In genomic region chr4:136867690-136868345, GRCm38 (mm10) we compare ENCODE assay signal across 11 mouse cellular contexts. TPM values are rescaled to one million over a fixed set of nuclear protein-coding genes. Genes with fewer than 3 reads are reported as not detected.
DNase-seq lines count a peak whose midpoint lies in the region; ATAC-seq lines count a peak whose summit lies in the region.
"Had no signal": no experiment of that assay in that cellular context is flagged by ENCODE, and none has a peak within 500 bp of the region (broad histone marks: within the 10 kb centered on the region; RNA-seq: fewer than 3 reads in every experiment).

No protein-coding gene starts in this region.

- H3K27me3 ChIP-seq in midbrain, embryonic 10.5 days (ENCODE audit: low read depth, poor library complexity, severe bottlenecking), result peaks cover 14% of the 10 kb centered on the region; the same call in 1 of the 2 replicates
- H3K27me3 ChIP-seq in midbrain, embryonic 11.5 days (ENCODE audit: control insufficient read depth, insufficient read depth, low read length), result no peaks in the 10 kb centered on the region
- no peaks in the 10 kb centered on the region for H3K27me3 ChIP-seq in hindbrain, embryonic 16.5 days (replicated peaks; ENCODE audit: control insufficient read depth, insufficient read depth, low read length)
- no peaks in the 10 kb centered on the region for H3K27me3 ChIP-seq in stomach, embryonic 14.5 days (ENCODE audit: control insufficient read depth, insufficient read depth, low read length)
- H3K27me3 ChIP-seq in heart, embryonic 12.5 days (replicated peaks), result peaks cover 83% of the 10 kb centered on the region

- no peak overlapping the region for H3K4me3 ChIP-seq in midbrain, embryonic 10.5 days
- no peak overlapping the region for H3K4me3 ChIP-seq in midbrain, embryonic 11.5 days (ENCODE audit: low read depth, low read length)
- no peak overlapping the region for H3K4me3 ChIP-seq in hindbrain, embryonic 16.5 days (ENCODE audit: low read length)
- no peak overlapping the region for H3K4me3 ChIP-seq in stomach, embryonic 14.5 days (ENCODE audit: low read depth, low read length)
- H3K4me3 ChIP-seq in heart, embryonic 12.5 days, result no peak overlapping the region

- H3K9me3 ChIP-seq in midbrain, embryonic 10.5 days (replicated peaks), result no peaks in the 10 kb centered on the region
- no peaks in the 10 kb centered on the region for H3K9me3 ChIP-seq in midbrain, embryonic 11.5 days (ENCODE audit: control insufficient read depth, low read length)
- no peaks in the 10 kb centered on the region for H3K9me3 ChIP-seq in hindbrain, embryonic 16.5 days (ENCODE audit: control insufficient read depth, low read length)
- H3K9me3 ChIP-seq in stomach, embryonic 14.5 days (ENCODE audit: control insufficient read depth, low read depth, low read length), result no peaks in the 10 kb centered on the region
- no peaks in the 10 kb centered on the region for H3K9me3 ChIP-seq in heart, embryonic 12.5 days (replicated peaks)

- no peak overlapping the region for H3K9ac ChIP-seq in midbrain, embryonic 11.5 days (ENCODE audit: low read length)
- H3K9ac ChIP-seq in hindbrain, embryonic 16.5 days (ENCODE audit: low read depth, low read length), result no peak overlapping the region
- H3K9ac ChIP-seq in stomach, embryonic 14.5 days (replicated peaks; ENCODE audit: low read depth, low read length), result no peak overlapping the region
- H3K9ac ChIP-seq in heart, embryonic 12.5 days, result no peak overlapping the region

- H3K36me3 ChIP-seq in midbrain, embryonic 10.5 days, result no peaks in the 10 kb centered on the region
- H3K36me3 ChIP-seq in midbrain, embryonic 11.5 days (ENCODE audit: control insufficient read depth, insufficient read depth, low read length), result no peaks in the 10 kb centered on the region
- H3K36me3 ChIP-seq in hindbrain, embryonic 16.5 days (ENCODE audit: control insufficient read depth, insufficient read depth, low read length), result no peaks in the 10 kb centered on the region
- no peaks in the 10 kb centered on the region for H3K36me3 ChIP-seq in stomach, embryonic 14.5 days (ENCODE audit: control insufficient read depth, insufficient read depth, low read length)
- no peaks in the 10 kb centered on the region for H3K36me3 ChIP-seq in heart, embryonic 12.5 days
- H3K36me3 ChIP-seq: G1E had no signal

- ATAC-seq in midbrain, embryonic 11.5 days (ENCODE audit: low FRiP score), result no peak
- peak; percentile 53; the same call in 1 of the 2 replicates for ATAC-seq in hindbrain, embryonic 16.5 days
- ATAC-seq in stomach, embryonic 14.5 days (ENCODE audit: insufficient number of reproducible peaks, insufficient read depth, low FRiP score, low read depth), result peak; percentile 37; the same call in 1 of the 2 replicates
- ATAC-seq in heart, embryonic 12.5 days (ENCODE audit: insufficient number of reproducible peaks, low FRiP score), result no peak

- no peak overlapping the region for H3K4me2 ChIP-seq in midbrain, embryonic 11.5 days
- H3K4me2 ChIP-seq in hindbrain, embryonic 16.5 days (ENCODE audit: low read length), result no peak overlapping the region; the same call in 1 of the 2 replicates
- no peak overlapping the region for H3K4me2 ChIP-seq in stomach, embryonic 14.5 days (replicated peaks; ENCODE audit: low read depth, low read length)
- no peak overlapping the region for H3K4me2 ChIP-seq in heart, embryonic 12.5 days

- 16% methylated on average over 12 of the region's 12 CpGs for WGBS in midbrain, embryonic 10.5 days
- 20% methylated on average over 12 of the region's 12 CpGs for WGBS in midbrain, embryonic 11.5 days
- WGBS in hindbrain, embryonic 16.5 days, result 10% methylated on average over 10 of the region's 12 CpGs
- 5% methylated on average over 12 of the region's 12 CpGs for WGBS in stomach, embryonic 14.5 days
- 13% methylated on average over 12 of the region's 12 CpGs for WGBS in heart, embryonic 12.5 days

- DNase-seq in midbrain, embryonic 10.5 days (ENCODE audit: low spot score), result peak; percentile 56
- DNase-seq in midbrain, embryonic 11.5 days (ENCODE audit: low spot score, missing footprints), result no peak
- peak; percentile 71 for DNase-seq in embryo, embryonic 11 days
- no peak for DNase-seq in frontal cortex, postnatal 36 days (ENCODE audit: low spot score in 2 of 2)
- DNase-seq in yolk sac, embryonic 10.5 days (ENCODE audit: low spot score), result no peak
- DNase-seq: gastrocnemius, postnatal 10 days; kidney, postnatal 36 days had no signal

- peak overlapping the region; percentile 93 for H3K27ac ChIP-seq in midbrain, embryonic 10.5 days (replicated peaks)
- no peak overlapping the region; the same call in 1 of the 2 replicates for H3K27ac ChIP-seq in midbrain, embryonic 11.5 days (ENCODE audit: low read depth, low read length)
- 0 out of 2 replicates have a peak overlapping the region, but pooled peaks have one; percentile 12 for H3K27ac ChIP-seq in hindbrain, embryonic 16.5 days (ENCODE audit: low read depth, low read length)
- H3K27ac ChIP-seq in stomach, embryonic 14.5 days (ENCODE audit: low read length), result no peak overlapping the region
- H3K27ac ChIP-seq in heart, embryonic 12.5 days (ENCODE audit: poor library complexity, severe bottlenecking), result no peak overlapping the region

- peaks cover 67% of the 10 kb centered on the region for H3K4me1 ChIP-seq in midbrain, embryonic 10.5 days
- peaks cover 38% of the 10 kb centered on the region for H3K4me1 ChIP-seq in midbrain, embryonic 11.5 days (ENCODE audit: control insufficient read depth, insufficient read depth, low read length)
- peaks cover 16% of the 10 kb centered on the region for H3K4me1 ChIP-seq in hindbrain, embryonic 16.5 days (ENCODE audit: control insufficient read depth, insufficient read depth, low read depth, low read length)
- peaks cover 12% of the 10 kb centered on the region for H3K4me1 ChIP-seq in stomach, embryonic 14.5 days (ENCODE audit: control insufficient read depth, insufficient read depth, low read length)
- H3K4me1 ChIP-seq in heart, embryonic 12.5 days (replicated peaks), result peaks cover 3% of the 10 kb centered on the region; the same call in 1 of the 2 replicates

RNA-seq across cellular contexts. Expression of gene C1qb, which starts 18.2 kb away (rescaled TPM):
- 20.6 and 32.4 TPM in 2 replicates for polyA plus RNA-seq in midbrain, embryonic 10.5 days (2016; fragmentation: Nextera tagmentation; extraction: Ambion mirVana)
- polyA plus RNA-seq in midbrain, embryonic 11.5 days (2014; fragmentation: Nextera tagmentation; extraction: Ambion mirVana), result 31.5 and 34.7 TPM in 2 replicates
- 49.8 and 53.9 TPM in 2 replicates for polyA plus RNA-seq in hindbrain, embryonic 16.5 days (2015; fragmentation: Nextera tagmentation; extraction: Ambion mirVana)
- polyA plus RNA-seq in stomach, embryonic 14.5 days (2014; fragmentation: Nextera tagmentation; extraction: Ambion mirVana), result 68.5 and 71.1 TPM in 2 replicates
- 18.8 and 19.3 TPM in 2 replicates for polyA plus RNA-seq in heart, embryonic 12.5 days (2016; fragmentation: Nextera tagmentation; extraction: Ambion mirVana)

RNA-seq across cellular contexts. Expression of gene C1qc, which starts 25.0 kb away (rescaled TPM):
- polyA plus RNA-seq in midbrain, embryonic 10.5 days (2016; fragmentation: Nextera tagmentation; extraction: Ambion mirVana), result 7.1 and 12.9 TPM in 2 replicates
- polyA plus RNA-seq in midbrain, embryonic 11.5 days (2014; fragmentation: Nextera tagmentation; extraction: Ambion mirVana), result 17.7 and 18.9 TPM in 2 replicates
- polyA plus RNA-seq in hindbrain, embryonic 16.5 days (2015; fragmentation: Nextera tagmentation; extraction: Ambion mirVana), result 25.5 and 28.8 TPM in 2 replicates
- polyA plus RNA-seq in stomach, embryonic 14.5 days (2014; fragmentation: Nextera tagmentation; extraction: Ambion mirVana), result 33.6 and 34.2 TPM in 2 replicates
- polyA plus RNA-seq in heart, embryonic 12.5 days (2016; fragmentation: Nextera tagmentation; extraction: Ambion mirVana), result 9.7 and 11.9 TPM in 2 replicates

RNA-seq across cellular contexts. Expression of gene C1qa, which starts 30.8 kb away (rescaled TPM):
- 4.9 and 9.1 TPM in 2 replicates for polyA plus RNA-seq in midbrain, embryonic 10.5 days (2016; fragmentation: Nextera tagmentation; extraction: Ambion mirVana)
- polyA plus RNA-seq in midbrain, embryonic 11.5 days (2014; fragmentation: Nextera tagmentation; extraction: Ambion mirVana), result 14.3 and 15.3 TPM in 2 replicates
- polyA plus RNA-seq in hindbrain, embryonic 16.5 days (2015; fragmentation: Nextera tagmentation; extraction: Ambion mirVana), result 34.0 and 36.8 TPM in 2 replicates
- 34.5 and 41.5 TPM in 2 replicates for polyA plus RNA-seq in stomach, embryonic 14.5 days (2014; fragmentation: Nextera tagmentation; extraction: Ambion mirVana)
- 8.6 and 11.2 TPM in 2 replicates for polyA plus RNA-seq in heart, embryonic 12.5 days (2016; fragmentation: Nextera tagmentation; extraction: Ambion mirVana)
- polyA plus RNA-seq: G1E had no signal

RNA-seq across cellular contexts. Expression of gene Ephb2, which starts 32.0 kb away (rescaled TPM):
- polyA plus RNA-seq in midbrain, embryonic 10.5 days (2016; fragmentation: Nextera tagmentation; extraction: Ambion mirVana), result 15.6 and 20.9 TPM in 2 replicates
- 28.8 and 33.7 TPM in 2 replicates for polyA plus RNA-seq in midbrain, embryonic 11.5 days (2014; fragmentation: Nextera tagmentation; extraction: Ambion mirVana)
- polyA plus RNA-seq in hindbrain, embryonic 16.5 days (2015; fragmentation: Nextera tagmentation; extraction: Ambion mirVana), result 7.8 and 10.1 TPM in 2 replicates
- 7.5 and 7.6 TPM in 2 replicates for polyA plus RNA-seq in stomach, embryonic 14.5 days (2014; fragmentation: Nextera tagmentation; extraction: Ambion mirVana)
- polyA plus RNA-seq in heart, embryonic 12.5 days (2016; fragmentation: Nextera tagmentation; extraction: Ambion mirVana), result 1.5 and 2.1 TPM in 2 replicates

Comparison
In these comparisons a context has a peak if more than half of its experiments do, and no peak if none do; other contexts are left out.
1. DNase-seq: peak in midbrain, embryonic 10.5 days (single experiment) and embryo, embryonic 11 days (single experiment); none in midbrain, embryonic 11.5 days (single experiment), frontal cortex, postnatal 36 days (0 of 2) and yolk sac, embryonic 10.5 days (single experiment).
2. H3K27ac ChIP-seq: peak in midbrain, embryonic 10.5 days (single experiment) and hindbrain, embryonic 16.5 days (single experiment); none in midbrain, embryonic 11.5 days (single experiment), stomach, embryonic 14.5 days (single experiment) and heart, embryonic 12.5 days (single experiment).
3. ATAC-seq: peak in hindbrain, embryonic 16.5 days (single experiment) and stomach, embryonic 14.5 days (single experiment); none in midbrain, embryonic 11.5 days (single experiment) and heart, embryonic 12.5 days (single experiment).